Mouse (Mus musculus) gonadal fat pad, adult 2 months (tissue): ENCODE results near the gene Tpm1. TPM values are rescaled to one million over a fixed set of nuclear protein-coding genes. Genes with fewer than 3 reads are reported as not detected.

ENCODE experiments used
- DNase-seq: peaks from one replicate; pipeline ENCODE4 v3.0.0-alpha.2; 2012; ENCODE audit warnings: low read depth
- polyA plus RNA-seq: library from polyadenylated mRNA; depleted of rRNA; stranded (reverse); fragments of >200 nt; gene quantifications from 2 replicates; pipeline ENCODE4 v1.2.3, GENCODE M21; 2012

Gene Tpm1
- polyA plus RNA-seq, 1 experiment, result 191 TPM

GRCm38 (mm10) chr9:67046881-67047605 is 2.2 kb downstream of the Tpm1 start:
- no peak for DNase-seq

- DNase-seq, result no peak
Measured at GRCm38 (mm10) chr9:67045966-67046602, 3.1 kb downstream of the Tpm1 start.

GRCm38 (mm10) chr9:67045306-67045675 is 3.9 kb downstream of the Tpm1 start:
- DNase-seq, result no peak

GRCm38 (mm10) chr9:67044551-67045305 is 4.5 kb downstream of the Tpm1 start:
- no peak for DNase-seq

GRCm38 (mm10) chr9:67043231-67044199 is 5.7 kb downstream of the Tpm1 start:
- no peak for DNase-seq

GRCm38 (mm10) chr9:67042813-67043207 is 6.4 kb downstream of the Tpm1 start:
- no peak for DNase-seq

GRCm38 (mm10) chr9:67041840-67042812 is 7.1 kb downstream of the Tpm1 start:
- DNase-seq, result no peak

- DNase-seq, result no peak
Measured at GRCm38 (mm10) chr9:67040963-67041839, 8.0 kb downstream of the Tpm1 start.

- DNase-seq, result no peak
Measured at GRCm38 (mm10) chr9:67039867-67040266, 9.3 kb downstream of the Tpm1 start.

- no peak for DNase-seq
Measured at GRCm38 (mm10) chr9:67038686-67039085, 10.5 kb downstream of the Tpm1 start.

- DNase-seq, result no peak
Measured at GRCm38 (mm10) chr9:67037666-67038065, 11.5 kb downstream of the Tpm1 start.

- no peak for DNase-seq
Measured at GRCm38 (mm10) chr9:67036527-67037118, 12.6 kb downstream of the Tpm1 start.

- DNase-seq, result no peak
Measured at GRCm38 (mm10) chr9:67035957-67036451, 13.2 kb downstream of the Tpm1 start.

GRCm38 (mm10) chr9:67034677-67035076 is 14.5 kb downstream of the Tpm1 start:
- DNase-seq, result no peak

- DNase-seq, result no peak
Measured at GRCm38 (mm10) chr9:67033016-67033415, 16.2 kb downstream of the Tpm1 start.

GRCm38 (mm10) chr9:67032611-67033010 is 16.6 kb downstream of the Tpm1 start:
- no peak for DNase-seq

GRCm38 (mm10) chr9:67029518-67029917 is 19.7 kb downstream of the Tpm1 start:
- no peak for DNase-seq

- DNase-seq, result no peak
Measured at GRCm38 (mm10) chr9:67028929-67029328, 20.3 kb downstream of the Tpm1 start.
